8 mouse cellular contexts compared by ENCODE assay signal in the genomic region with DNA sequence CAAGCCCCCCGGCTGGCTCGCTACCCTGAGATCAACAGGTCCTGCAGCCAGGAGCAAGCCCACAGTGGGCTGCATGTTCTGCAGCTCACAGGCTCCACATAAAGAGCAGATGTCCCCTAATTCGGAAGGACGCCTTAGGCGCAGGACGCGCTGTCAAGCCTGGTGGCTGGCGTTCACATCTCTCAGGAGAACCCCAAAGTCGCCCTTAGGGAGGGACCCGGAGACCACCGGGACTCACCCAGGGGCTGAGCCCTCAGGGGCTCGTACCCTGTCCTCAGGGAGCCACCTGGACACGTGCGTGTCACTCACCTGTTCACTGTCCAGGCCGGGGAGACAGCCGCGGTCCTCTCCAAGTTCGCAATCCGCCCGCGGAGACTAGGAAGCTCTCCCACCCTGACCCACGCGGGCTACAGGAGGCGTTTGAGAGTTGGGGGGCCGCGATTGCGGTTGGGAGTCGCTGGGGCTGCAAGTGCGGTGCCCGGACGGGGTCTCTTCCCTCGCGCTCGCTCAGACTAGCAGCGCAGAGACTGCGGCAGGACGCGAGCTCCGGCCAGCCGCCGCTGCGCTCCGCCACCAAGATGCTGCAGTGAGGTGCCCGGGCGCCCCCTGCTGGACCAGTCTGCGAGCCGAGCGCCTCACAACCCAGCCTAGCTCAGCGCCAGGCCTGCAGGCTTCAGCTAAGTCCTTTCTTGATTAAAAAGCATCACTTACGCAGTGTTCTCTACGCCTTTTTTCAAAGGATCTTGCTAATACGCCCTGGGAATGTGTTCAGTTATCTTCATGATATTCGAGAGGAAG. TPM values are rescaled to one million over a fixed set of nuclear protein-coding genes. Genes with fewer than 3 reads are reported as not detected.
DNase-seq lines count a peak whose midpoint lies in the region; ATAC-seq and TF ChIP-seq lines count a peak whose summit lies in the region.

No protein-coding gene starts in this region.

- H3K4me2 ChIP-seq in CH12.LX (ENCODE audit: insufficient read depth, low read depth, poor library complexity, severe bottlenecking) = no peak overlapping the region
- peak overlapping the region; percentile 95 for H3K4me2 ChIP-seq in forebrain, embryonic 16.5 days (ENCODE audit: low read length)
- H3K4me2 ChIP-seq in liver, postnatal 0 days (ENCODE audit: low read depth, low read length) = peak overlapping the region; percentile 65
- peak overlapping the region; percentile 92 for H3K4me2 ChIP-seq in neural tube, embryonic 13.5 days
- H3K4me2 ChIP-seq in stomach, postnatal 0 days (replicated peaks; ENCODE audit: low read depth) = peak overlapping the region; percentile 78

- TF ChIP-seq EP300 in CH12.LX (IDR thresholded peaks at IDR 0.05; ENCODE audit: low read length) = no peak
- no peak for TF ChIP-seq EP300 in liver, postnatal 0 days (IDR thresholded peaks at IDR 0.05; ENCODE audit: low read depth)
- no peak for TF ChIP-seq EP300 in stomach, postnatal 0 days (optimal IDR thresholded peaks at IDR 0.05)

- no peak for TF ChIP-seq POLR2A in CH12.LX (IDR thresholded peaks at IDR 0.05; ENCODE audit: low read depth, low read length)

- no peak overlapping the region for H3K4me3 ChIP-seq in CH12.LX (replicated peaks in 1 of 3; ENCODE audit: low read depth in 2 of 3, low read length in 2 of 3, poor library complexity in 1 of 3)
- peak overlapping the region; percentile 58 for H3K4me3 ChIP-seq in forebrain, embryonic 16.5 days (replicated peaks; ENCODE audit: low read length)
- peak overlapping the region; percentile 43 for H3K4me3 ChIP-seq in liver, postnatal 0 days (ENCODE audit: low read depth, low read length)
- peak overlapping the region; percentile 51 for H3K4me3 ChIP-seq in neural tube, embryonic 13.5 days
- H3K4me3 ChIP-seq in stomach, postnatal 0 days (ENCODE audit: low read depth, low read length) = peak overlapping the region; percentile 62

- 1% methylated on average over 53 of the region's 53 CpGs for WGBS in forebrain, embryonic 16.5 days
- 2% methylated on average over 52 of the region's 53 CpGs for WGBS in liver, postnatal 0 days (ENCODE audit: insufficient replicate concordance)
- WGBS in neural tube, embryonic 13.5 days = 1% methylated on average over 53 of the region's 53 CpGs
- WGBS in stomach, postnatal 0 days = 1% methylated on average over 48 of the region's 53 CpGs

- TF ChIP-seq RAD21 in CH12.LX (IDR thresholded peaks at IDR 0.05; ENCODE audit: low read depth, low read length) = peak; percentile 3

- DNase-seq in CH12.LX (ENCODE audit: extremely low read depth) = no peak
- peak; percentile 66 for DNase-seq in cerebellum, adult 11 months
- DNase-seq in heart, postnatal 25 days (ENCODE audit: low spot score) = peak; percentile 64
- DNase-seq in layer of hippocampus, adult 18-20 months (ENCODE audit: low spot score in 2 of 2) = peak; percentile 91 to 98
- peak; percentile 89 for DNase-seq in liver, postnatal 0 days
- DNase-seq in stomach, postnatal 0 days (ENCODE audit: low spot score) = peak; percentile 93

- no peaks in the 10 kb centered on the region for H3K4me1 ChIP-seq in CH12.LX (ENCODE audit: control insufficient read depth in 1 of 2, insufficient read depth in 2 of 2)
- peaks cover 18% of the 10 kb centered on the region for H3K4me1 ChIP-seq in forebrain, embryonic 16.5 days (replicated peaks; ENCODE audit: control insufficient read depth, insufficient read depth, low read length)
- peaks cover 3% of the 10 kb centered on the region; the same call in 1 of the 2 replicates for H3K4me1 ChIP-seq in liver, postnatal 0 days (ENCODE audit: insufficient read depth)
- H3K4me1 ChIP-seq in neural tube, embryonic 13.5 days (replicated peaks) = peaks cover 13% of the 10 kb centered on the region
- H3K4me1 ChIP-seq in stomach, postnatal 0 days (replicated peaks; ENCODE audit: control insufficient read depth, insufficient read depth) = no peaks in the 10 kb centered on the region; the same call in 1 of the 2 replicates

- H3K36me3 ChIP-seq in CH12.LX (replicated peaks in 1 of 2; ENCODE audit: control insufficient read depth in 1 of 2, insufficient read depth in 1 of 2, low read length in 1 of 2) = no peaks in the 10 kb centered on the region
- H3K36me3 ChIP-seq in forebrain, embryonic 16.5 days (ENCODE audit: control insufficient read depth, insufficient read depth) = no peaks in the 10 kb centered on the region
- no peaks in the 10 kb centered on the region for H3K36me3 ChIP-seq in liver, postnatal 0 days (replicated peaks; ENCODE audit: insufficient read depth, low read length)
- H3K36me3 ChIP-seq in neural tube, embryonic 13.5 days = no peaks in the 10 kb centered on the region
- H3K36me3 ChIP-seq in stomach, postnatal 0 days (ENCODE audit: control insufficient read depth, insufficient read depth, low read length) = no peaks in the 10 kb centered on the region

- no peak overlapping the region for H3K9ac ChIP-seq in CH12.LX (ENCODE audit: insufficient read depth, low read depth)
- H3K9ac ChIP-seq in forebrain, embryonic 16.5 days (replicated peaks; ENCODE audit: low read depth, low read length) = peak overlapping the region; percentile 67
- peak overlapping the region; percentile 49 for H3K9ac ChIP-seq in liver, postnatal 0 days (replicated peaks)
- H3K9ac ChIP-seq in neural tube, embryonic 13.5 days = peak overlapping the region; percentile 70
- H3K9ac ChIP-seq in stomach, postnatal 0 days (ENCODE audit: low read length) = peak overlapping the region; percentile 85

- H3K27ac ChIP-seq in CH12.LX (ENCODE audit: insufficient read depth, low read depth) = no peak overlapping the region
- H3K27ac ChIP-seq in forebrain, embryonic 16.5 days (ENCODE audit: low read length) = no peak overlapping the region
- H3K27ac ChIP-seq in liver, postnatal 0 days (ENCODE audit: low read depth) = no peak overlapping the region; the same call in 1 of the 2 replicates
- H3K27ac ChIP-seq in neural tube, embryonic 13.5 days (replicated peaks) = no peak overlapping the region
- H3K27ac ChIP-seq in stomach, postnatal 0 days (replicated peaks) = peak overlapping the region; percentile 73

- peak in 1 of 2 experiments; percentile 43; a peak in 2 of 4 replicates for TF ChIP-seq CTCF in CH12.LX (conservative IDR thresholded peaks at IDR 0.05 in 1 of 2, IDR thresholded peaks at IDR 0.05 in 1 of 2; ENCODE audit: low read depth in 2 of 2, low read length in 2 of 2)
- TF ChIP-seq CTCF in liver, postnatal 0 days (IDR thresholded peaks at IDR 0.05; ENCODE audit: low read depth) = peak; percentile 90
- TF ChIP-seq CTCF in stomach, postnatal 0 days (IDR thresholded peaks at IDR 0.05; ENCODE audit: low read depth) = peak; percentile 99

- dilution Hi-C loops in CH12.LX (cut with MboI; ENCODE audit: extremely low pct_ligation_motif_present, extremely low pct_unique_long_range_greater_than_20kb, low sequenced_read_pairs) = no loop called here

- H3K27me3 ChIP-seq in CH12.LX (replicated peaks) = no peaks in the 10 kb centered on the region
- peaks cover 8% of the 10 kb centered on the region for H3K27me3 ChIP-seq in forebrain, embryonic 16.5 days (replicated peaks; ENCODE audit: control insufficient read depth, insufficient read depth, low read length)
- H3K27me3 ChIP-seq in liver, postnatal 0 days (ENCODE audit: insufficient read depth, low read length) = peaks cover 19% of the 10 kb centered on the region
- peaks cover 45% of the 10 kb centered on the region for H3K27me3 ChIP-seq in neural tube, embryonic 13.5 days
- no peaks in the 10 kb centered on the region for H3K27me3 ChIP-seq in stomach, postnatal 0 days (ENCODE audit: control insufficient read depth, insufficient read depth, low read length)

- ATAC-seq in forebrain, embryonic 16.5 days = peak; percentile 98
- ATAC-seq in liver, postnatal 0 days = peak; percentile 87
- peak; percentile 98 for ATAC-seq in neural tube, embryonic 13.5 days (ENCODE audit: low read depth)
- ATAC-seq in stomach, postnatal 0 days (ENCODE audit: low FRiP score, low TSS enrichment) = peak; percentile 94

- no peaks in the 10 kb centered on the region for H3K79me2 ChIP-seq in CH12.LX (replicated peaks; ENCODE audit: control insufficient read depth, extremely low read depth, insufficient read depth, poor library complexity, severe bottlenecking)

- no peaks in the 10 kb centered on the region for H3K9me3 ChIP-seq in CH12.LX (replicated peaks; ENCODE audit: low read length)
- no peaks in the 10 kb centered on the region for H3K9me3 ChIP-seq in forebrain, embryonic 16.5 days (ENCODE audit: control insufficient read depth, low read length)
- H3K9me3 ChIP-seq in liver, postnatal 0 days (ENCODE audit: low read length) = no peaks in the 10 kb centered on the region
- no peaks in the 10 kb centered on the region for H3K9me3 ChIP-seq in neural tube, embryonic 13.5 days
- no peaks in the 10 kb centered on the region for H3K9me3 ChIP-seq in stomach, postnatal 0 days (ENCODE audit: control insufficient read depth, low read length)

- intact Hi-C loops in heart, postnatal 25 days (cut with DNase I) = loop anchor here (1.0 to 5.0 kb wide), 3 partner anchors 71 to 177 kb away; no protein-coding TSS in a partner anchor

- in situ Hi-C loops in CH12.LX (cut with MboI; ENCODE audit: low pct_ligation_motif_present, low pct_unique_long_range_greater_than_20kb, low sequenced_read_pairs) = no loop called here

TF ChIP-seq in CH12.LX, 34 proteins besides CTCF, POLR2A, EP300 and RAD21:
- TF ChIP-seq MAX (IDR thresholded peaks at IDR 0.05; ENCODE audit: low read length) (no peak), JUND (conservative IDR thresholded peaks at IDR 0.05; ENCODE audit: low read depth, low read length) (no peak), SMC3 (IDR thresholded peaks at IDR 0.05; ENCODE audit: low read depth, low read length) (peak; percentile 31; the same call in 1 of the 2 replicates)

RNA-seq across cellular contexts. Expression of gene Rerg, which starts 0.9 kb away (rescaled TPM):
- total RNA-seq in CH12.LX (2012; rRNA removed) = not detected in 2 replicates
- total RNA-seq in CH12.LX (2014; rRNA removed) = not detected in 2 replicates
- polyA plus RNA-seq in CH12.LX (2012; ENCODE audit: insufficient read length, low read depth) = not detected in 2 replicates
- 6.9 and 7.2 TPM in 2 replicates for polyA plus RNA-seq in forebrain, embryonic 16.5 days (2015; fragmentation: Nextera tagmentation; extraction: Ambion mirVana)
- 1 to 10 TPM; 3.5 to 4.8 TPM for total RNA-seq in heart, postnatal 25 days (2021)
- 10 to 100 TPM; 34.2 to 37.1 TPM for total RNA-seq in layer of hippocampus, adult 18-20 months (2021)
- 5.6 and 6.9 TPM in 2 replicates for polyA plus RNA-seq in liver, postnatal 0 days (2015; fragmentation: Nextera tagmentation; extraction: Ambion mirVana)
- polyA plus RNA-seq in neural tube, embryonic 13.5 days (2015; fragmentation: Nextera tagmentation; extraction: Ambion mirVana) = 2.7 and 5.5 TPM in 2 replicates
- polyA plus RNA-seq in stomach, postnatal 0 days (2015; fragmentation: Nextera tagmentation; extraction: Ambion mirVana) = 22.5 and 23.9 TPM in 2 replicates

Comparison
In these comparisons a context has a peak if more than half of its experiments do, and no peak if none do; other contexts are left out.
1. H3K4me3 ChIP-seq: peak in forebrain, embryonic 16.5 days (single experiment), liver, postnatal 0 days (single experiment), neural tube, embryonic 13.5 days (single experiment) and stomach, postnatal 0 days (single experiment); none in CH12.LX (0 of 3).
2. Peak in every context shown above with its lines, with median percentiles within 50 percentile points of each other: ATAC-seq.